Mouse (Mus musculus): ENCODE data around the gene Akap7. TPM values are rescaled to one million over a fixed set of nuclear protein-coding genes. Genes with fewer than 3 reads are reported as not detected.

Akap7 gene
- total RNA-seq (2021) (10 to 100 TPM; 70.3 to 73.3 TPM), polyA plus RNA-seq (2012; rRNA removed) (1.7 and 1.9 TPM in 2 replicates)
- long read RNA-seq, partial matches to known transcripts = 1 of 32 reads
- long read RNA-seq, other reads (novel, unspliced or antisense) = 27 of 32 reads

- no peak for DNase-seq
Observed at GRCm38 (mm10) chr10:25307770-25308169, at the start of gene Akap7. Gene Akap7, minus strand, starts transcription at chr10:25307870.

- no peak for DNase-seq
Observed at GRCm38 (mm10) chr10:25354390-25354789, 46.7 kb upstream of the Akap7 start.

GRCm38 (mm10) chr10:25353941-25354340 is 46.3 kb upstream of the Akap7 start:
- DNase-seq = no peak

GRCm38 (mm10) chr10:25342801-25343200 is 35.1 kb upstream of the Akap7 start:
- no peak for DNase-seq

GRCm38 (mm10) chr10:25340675-25341074 is 33.0 kb upstream of the Akap7 start:
- no peak for DNase-seq

DNA sequence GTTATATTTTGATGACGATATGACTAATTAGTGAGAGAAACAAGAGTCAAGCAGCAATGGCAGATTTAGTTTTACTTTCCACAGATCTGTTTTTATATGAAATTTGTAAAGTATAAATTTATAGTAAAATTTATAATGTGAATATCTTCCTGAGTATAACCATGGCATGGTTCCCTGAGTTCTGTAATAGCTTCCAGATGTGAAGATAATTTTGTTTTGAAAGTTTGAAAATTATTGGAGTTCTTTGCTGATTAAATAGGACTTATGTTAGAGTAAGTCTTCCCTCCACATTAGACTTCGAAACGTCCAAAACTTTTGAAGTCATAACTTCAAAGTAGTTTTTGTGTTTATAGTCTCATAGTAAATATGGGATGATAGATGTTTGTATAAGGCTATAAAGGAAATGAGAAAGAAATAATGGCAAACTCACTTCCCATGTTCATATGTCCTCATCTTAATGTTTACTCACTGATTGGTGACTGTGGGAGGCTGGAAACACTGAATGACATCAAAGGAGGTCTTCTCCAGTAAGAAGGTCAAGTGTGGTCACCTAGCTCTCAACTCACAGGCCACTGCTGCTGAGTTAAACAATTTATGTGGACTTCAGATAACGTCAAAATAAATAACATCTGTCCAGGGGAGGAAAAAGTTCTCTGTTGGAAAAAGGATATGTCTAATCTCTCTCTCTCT is 25.9 kb upstream of the Akap7 start:
- DNase-seq = no peak

- peak; percentile 11 for DNase-seq
Observed at GRCm38 (mm10) chr10:25331321-25332049, 23.8 kb upstream of the Akap7 start.

GRCm38 (mm10) chr10:25330094-25330493 is 22.4 kb upstream of the Akap7 start:
- DNase-seq = no peak

GRCm38 (mm10) chr10:25327511-25327910 is 19.8 kb upstream of the Akap7 start:
- no peak for DNase-seq

DNA sequence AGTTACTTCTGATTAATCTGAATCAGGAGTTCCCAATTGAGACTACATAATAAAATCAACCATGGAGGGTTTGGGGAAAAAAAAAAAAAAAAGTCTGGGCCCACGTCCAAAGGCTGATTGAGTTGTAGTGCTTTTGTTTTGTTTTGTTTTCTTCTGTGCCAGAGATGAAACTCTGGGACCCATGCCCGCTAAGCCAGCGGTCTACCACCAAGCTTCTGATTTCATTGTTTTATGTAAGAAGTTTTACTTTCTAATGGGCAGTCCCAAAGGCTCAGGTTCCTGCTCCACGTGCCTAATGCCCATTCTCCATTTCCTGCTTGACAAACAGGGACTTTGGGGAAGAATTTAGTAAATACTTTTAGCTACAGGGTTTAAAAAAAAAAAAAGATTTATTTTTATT is 18.0 kb upstream of the Akap7 start:
- no peak for DNase-seq

DNA sequence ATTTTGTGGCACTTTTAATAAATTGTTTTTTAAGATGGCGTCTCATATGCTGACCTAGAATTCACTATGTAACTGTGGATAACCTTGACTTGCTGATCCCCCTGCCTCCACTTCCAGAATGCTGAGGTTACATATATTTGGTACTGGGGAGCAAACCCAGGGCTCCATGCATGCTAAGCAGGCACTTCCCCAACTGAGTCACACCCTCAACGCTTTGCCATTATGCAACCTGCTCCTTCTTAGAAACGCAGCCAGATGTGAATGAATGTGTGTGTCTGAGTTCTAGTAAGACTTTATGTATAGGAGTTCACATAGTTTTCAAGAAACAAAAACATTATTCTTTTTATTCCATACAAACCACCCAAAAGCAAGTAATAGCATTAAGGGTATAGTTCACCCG is 13.5 kb upstream of the Akap7 start:
- DNase-seq = no peak

- DNase-seq = no peak
Observed at GRCm38 (mm10) chr10:25319531-25319930, 11.9 kb upstream of the Akap7 start.

GRCm38 (mm10) chr10:25318405-25318804 is 10.7 kb upstream of the Akap7 start:
- DNase-seq = no peak

DNA sequence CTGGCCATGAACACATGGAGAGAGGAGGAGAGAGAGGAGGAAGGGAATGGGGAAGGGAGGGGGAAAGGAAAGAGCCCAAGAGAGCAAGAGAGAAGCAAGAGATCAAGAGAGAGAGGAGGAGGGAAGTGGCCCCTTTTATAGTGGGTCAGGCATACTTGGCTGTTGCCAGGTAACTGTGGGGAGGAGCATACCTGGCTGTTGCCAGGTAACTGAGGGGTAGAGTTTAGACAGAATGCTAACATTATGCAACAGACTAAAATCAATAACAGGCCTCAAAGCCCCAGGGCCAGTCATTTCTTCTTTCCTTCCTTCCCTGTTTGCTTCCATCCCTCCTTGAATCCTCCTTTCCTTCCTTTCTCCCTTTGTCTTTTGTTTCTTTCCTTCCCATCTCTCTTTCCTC is 10.0 kb upstream of the Akap7 start:
- DNase-seq = no peak

DNA sequence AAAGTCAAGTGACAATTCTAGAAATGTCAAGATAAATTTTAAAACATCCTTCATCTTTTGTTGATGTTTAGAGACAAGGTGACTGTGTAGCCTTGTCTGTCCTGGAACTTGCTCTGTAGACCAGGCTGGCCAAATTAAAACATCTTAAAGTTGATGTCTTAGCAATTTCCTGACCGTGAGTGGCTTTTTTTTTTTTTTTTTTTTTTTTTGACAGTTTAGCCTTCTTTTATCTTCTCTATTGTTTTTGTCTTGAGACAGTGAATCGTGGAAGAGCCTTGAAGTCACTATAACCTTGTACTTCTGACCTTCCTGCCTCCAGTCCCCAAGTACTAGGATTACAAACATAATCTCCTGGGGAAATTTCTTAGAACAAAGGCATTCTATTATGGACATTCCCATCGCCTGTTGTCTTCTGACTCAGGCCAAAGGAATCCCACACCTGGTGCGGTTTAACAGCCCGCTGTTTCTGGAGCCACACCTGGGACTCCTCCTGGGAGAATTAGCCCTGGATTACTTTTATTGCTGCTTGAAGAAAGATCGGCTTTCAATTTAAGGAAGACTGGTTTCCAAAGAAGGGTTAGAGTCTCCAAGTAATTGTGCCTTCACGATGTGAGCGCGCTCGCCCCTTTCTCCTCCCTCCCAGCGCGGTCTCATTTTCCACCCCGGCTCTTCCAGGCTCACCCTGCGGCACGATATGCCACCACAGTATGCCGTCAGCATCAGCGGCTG is 6.3 kb upstream of the Akap7 start:
- DNase-seq = no peak

DNA sequence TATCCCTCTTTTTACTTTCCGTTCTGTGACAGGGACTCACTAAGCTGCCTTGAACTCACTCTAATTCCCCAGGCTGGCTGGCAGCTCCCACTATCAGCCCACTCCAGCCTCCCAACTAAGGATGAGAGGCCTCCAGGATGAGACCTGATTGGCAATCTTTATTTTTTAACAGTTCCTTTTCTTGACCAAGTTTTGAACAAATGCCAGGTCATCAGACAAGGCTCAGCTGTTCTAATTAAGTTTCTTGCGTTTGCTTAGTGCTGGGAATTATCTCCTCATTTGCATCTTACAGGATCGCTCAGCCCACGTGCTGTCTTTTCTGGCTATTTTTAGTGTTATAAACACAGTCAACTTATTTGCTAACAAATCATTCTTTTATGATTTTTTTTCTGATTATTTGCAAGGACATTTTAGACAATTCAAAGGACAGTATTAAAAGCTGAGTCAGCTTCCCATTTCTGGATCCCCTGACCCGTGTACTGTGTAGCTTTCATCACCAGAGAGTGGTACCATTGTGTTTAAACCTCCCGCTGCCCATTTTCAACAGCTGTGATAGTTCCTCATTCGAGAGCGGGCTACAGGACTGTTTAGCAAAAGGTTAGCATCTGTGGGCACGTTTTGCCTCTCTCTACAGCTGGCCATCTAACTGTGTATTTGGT is 4.0 kb upstream of the Akap7 start:
- no peak for DNase-seq

GRCm38 (mm10) chr10:25310736-25311135 is 3.1 kb upstream of the Akap7 start:
- DNase-seq = peak; percentile 57

DNA sequence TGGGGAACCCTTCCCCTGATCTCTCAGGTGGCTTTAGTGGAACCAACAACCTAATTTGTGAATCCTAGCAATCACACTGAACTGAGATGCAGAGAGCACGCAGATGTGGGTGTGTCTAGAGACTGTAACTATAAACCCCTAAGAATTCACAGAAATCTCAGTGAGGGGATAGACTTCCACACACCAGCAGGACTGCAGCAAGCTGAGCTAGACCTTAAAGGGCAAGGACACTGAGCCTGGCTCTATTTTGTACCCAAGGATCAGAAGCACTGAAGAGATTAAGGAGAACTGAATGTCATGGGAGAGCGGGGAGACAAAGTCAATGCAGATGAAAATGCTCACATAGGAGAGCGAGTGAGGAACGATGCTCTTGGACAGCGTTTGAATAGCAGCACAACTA is 2.3 kb upstream of the Akap7 start:
- no peak for DNase-seq

- no peak for DNase-seq
Observed at GRCm38 (mm10) chr10:25305146-25305545, 2.5 kb downstream of the Akap7 start.

GRCm38 (mm10) chr10:25304608-25305007 is 3.1 kb downstream of the Akap7 start:
- DNase-seq = no peak

GRCm38 (mm10) chr10:25299031-25299529 is 8.6 kb downstream of the Akap7 start:
- no peak for DNase-seq

GRCm38 (mm10) chr10:25298264-25298671 is 9.4 kb downstream of the Akap7 start:
- DNase-seq = peak; percentile 50

Measured in adrenal gland, adult 2 months (tissue).